Mouse (Mus musculus) CH12.LX (cell line): ENCODE measurements around the gene Cd33. TPM values are rescaled to one million over a fixed set of nuclear protein-coding genes. Genes with fewer than 3 reads are reported as not detected.
A peak's percentile ranks its signal among the peaks of the same experiment; 100 is the strongest.

ENCODE experiments used
- DNase-seq: peaks from one replicate; pipeline ENCODE4 v3.0.0-alpha.2; 2013; ENCODE audit errors: extremely low read depth
- H3K27ac ChIP-seq: 2 replicates; pipeline ENCODE4 v1.5.1; 2012; ENCODE audit warnings: low read depth, mild to moderate bottlenecking, control low read depth, moderate library complexity; ENCODE audit not compliant: insufficient read depth
- H3K27me3 ChIP-seq: replicated peaks from 2 replicates; pipeline ENCODE3; 2012; ENCODE audit warnings: inconsistent platforms
- H3K36me3 ChIP-seq, 2 experiments: replicated peaks in 1 of 2; 2 replicates each; pipeline versions ENCODE3 to v1.6.1; 2012; ENCODE audit warnings: inconsistent platforms in 1 of 2, low read length in 1 of 2, mild to moderate bottlenecking in 1 of 2, mixed read lengths in 1 of 2, moderate library complexity in 1 of 2; ENCODE audit not compliant: control insufficient read depth in 1 of 2, insufficient read depth in 1 of 2
- H3K4me1 ChIP-seq, 2 experiments: 2 replicates each; pipeline ENCODE4 v1.6.1; 2012; ENCODE audit warnings: inconsistent platforms in 1 of 2, moderate library complexity in 1 of 2; ENCODE audit not compliant: insufficient read depth in 2 of 2, control insufficient read depth in 1 of 2
- H3K4me2 ChIP-seq: 2 replicates; pipeline ENCODE4 v1.6.1; 2012; ENCODE audit warnings: low read depth, mild to moderate bottlenecking, control low read depth; ENCODE audit not compliant: poor library complexity, insufficient read depth, severe bottlenecking
- H3K4me3 ChIP-seq, 3 experiments: fragments of 150-350 bp in 1 of 3; sonication (generic) in 1 of 3; replicated peaks in 1 of 3; 2 replicates each; pipeline versions ENCODE3 to v1.5.1; 2011 to 2012; ENCODE audit warnings: low read depth in 2 of 3, low read length in 2 of 3, mild to moderate bottlenecking in 2 of 3, moderate library complexity in 2 of 3, control low read depth in 1 of 3, improper control_type of control experiment in 1 of 3, inconsistent platforms in 1 of 3, mixed read lengths in 1 of 3; ENCODE audit not compliant: poor library complexity in 1 of 3
- H3K79me2 ChIP-seq: replicated peaks from 2 replicates; pipeline ENCODE4 v1.6.1; 2012; ENCODE audit warnings: mild to moderate bottlenecking, moderate library complexity; ENCODE audit not compliant: control insufficient read depth, poor library complexity, insufficient read depth, severe bottlenecking; ENCODE audit errors: extremely low read depth
- H3K9ac ChIP-seq: 2 replicates; pipeline ENCODE4 v1.6.1; 2012; ENCODE audit warnings: low read depth, mild to moderate bottlenecking, control low read depth, moderate library complexity; ENCODE audit not compliant: insufficient read depth
- H3K9me3 ChIP-seq: replicated peaks from 2 replicates; pipeline ENCODE3; 2012; ENCODE audit warnings: low read length, inconsistent platforms, mixed read lengths
- BHLHE40 ChIP-seq: IDR thresholded peaks from 2 replicates; pipeline ENCODE4 v1.6.1; 2011; ENCODE audit warnings: mild to moderate bottlenecking, low read depth, low read length, improper control_type of control experiment
- CHD1 ChIP-seq: IDR thresholded peaks from 2 replicates; pipeline ENCODE4 v1.6.1; 2012; ENCODE audit warnings: low read depth, low read length, improper control_type of control experiment, inconsistent platforms
- CHD2 ChIP-seq: IDR thresholded peaks from 2 replicates; pipeline ENCODE4 v1.6.1; 2011; ENCODE audit warnings: low read length, improper control_type of control experiment
- CTCF ChIP-seq, 2 experiments: IDR thresholded peaks in 1 of 2; conservative IDR thresholded peaks in 1 of 2; 2 replicates each; pipeline ENCODE4 v1.5.1; 2011 to 2012; ENCODE audit warnings: low read depth in 2 of 2, low read length in 2 of 2, improper control_type of control experiment in 1 of 2, inconsistent platforms in 1 of 2, mild to moderate bottlenecking in 1 of 2, moderate library complexity in 1 of 2
- E2F4 ChIP-seq: IDR thresholded peaks from 2 replicates; pipeline ENCODE4 v1.6.1; 2011; ENCODE audit warnings: low read depth, low read length, improper control_type of control experiment; ENCODE audit not compliant: insufficient replicate concordance
- GABPA ChIP-seq: IDR thresholded peaks from 2 replicates; pipeline ENCODE4 v1.6.1; 2012; ENCODE audit warnings: low read depth, low read length, improper control_type of control experiment, inconsistent platforms; ENCODE audit not compliant: insufficient replicate concordance
- JUND ChIP-seq: conservative IDR thresholded peaks from 2 replicates; pipeline ENCODE4 v1.6.1; 2011; ENCODE audit warnings: low read depth, low read length, improper control_type of control experiment
- MAFK ChIP-seq: IDR thresholded peaks from 2 replicates; pipeline ENCODE4 v1.6.1; 2011; ENCODE audit warnings: low read length, improper control_type of control experiment; ENCODE audit not compliant: insufficient replicate concordance
- MAX ChIP-seq: IDR thresholded peaks from 2 replicates; pipeline ENCODE4 v1.6.1; 2011; ENCODE audit warnings: low read length, improper control_type of control experiment
- MAZ ChIP-seq: IDR thresholded peaks from 2 replicates; pipeline ENCODE4 v1.6.1; 2012; ENCODE audit warnings: low read depth, mild to moderate bottlenecking, inconsistent platforms, low read length, improper control_type of control experiment, moderate library complexity
- MEF2A ChIP-seq: IDR thresholded peaks from 2 replicates; pipeline ENCODE4 v1.6.1; 2014; ENCODE audit warnings: low read depth, mild to moderate bottlenecking, inconsistent platforms, low read length, improper control_type of control experiment, borderline replicate concordance
- MXI1 ChIP-seq: IDR thresholded peaks from 2 replicates; pipeline ENCODE4 v1.6.1; 2011; ENCODE audit warnings: mild to moderate bottlenecking, low read depth, low read length, improper control_type of control experiment
- NELFE ChIP-seq: IDR thresholded peaks from 2 replicates; pipeline ENCODE4 v1.6.1; 2011; ENCODE audit warnings: low read depth, low read length, improper control_type of control experiment
- NRF1 ChIP-seq: IDR thresholded peaks from 2 replicates; pipeline ENCODE4 v1.6.1; 2014; ENCODE audit warnings: low read depth, mild to moderate bottlenecking, inconsistent platforms, low read length, improper control_type of control experiment, moderate library complexity
- PAX5 ChIP-seq: IDR thresholded peaks from 2 replicates; pipeline ENCODE4 v1.6.1; 2012; ENCODE audit warnings: low read length, inconsistent platforms, mixed read lengths
- POLR2A ChIP-seq: IDR thresholded peaks from 2 replicates; pipeline ENCODE4 v1.6.1; 2011; ENCODE audit warnings: low read depth, mild to moderate bottlenecking, improper control_type of control experiment, low read length
- POLR2AphosphoS2 ChIP-seq: IDR thresholded peaks from 2 replicates; pipeline ENCODE4 v1.6.1; 2011; ENCODE audit warnings: low read depth, low read length, improper control_type of control experiment
- RAD21 ChIP-seq: IDR thresholded peaks from 2 replicates; pipeline ENCODE4 v1.6.1; 2011; ENCODE audit warnings: low read depth, mild to moderate bottlenecking, low read length, improper control_type of control experiment, moderate library complexity
- RCOR1 ChIP-seq: conservative IDR thresholded peaks from 2 replicates; pipeline ENCODE4 v1.6.1; 2012; ENCODE audit warnings: low read depth, mild to moderate bottlenecking, inconsistent platforms, low read length, improper control_type of control experiment
- SIN3A ChIP-seq: IDR thresholded peaks from 2 replicates; pipeline ENCODE4 v1.6.1; 2012; ENCODE audit warnings: low read length, improper control_type of control experiment, inconsistent platforms
- SMC3 ChIP-seq: IDR thresholded peaks from 2 replicates; pipeline ENCODE4 v1.6.1; 2011; ENCODE audit warnings: low read depth, low read length, improper control_type of control experiment
- TBP ChIP-seq: conservative IDR thresholded peaks from 2 replicates; pipeline ENCODE4 v1.6.1; 2011; ENCODE audit warnings: low read depth, low read length, improper control_type of control experiment
- TCF12 ChIP-seq: IDR thresholded peaks from 2 replicates; pipeline ENCODE4 v1.6.1; 2014; ENCODE audit warnings: low read depth, mild to moderate bottlenecking, inconsistent platforms, low read length, improper control_type of control experiment
- USF1 ChIP-seq: IDR thresholded peaks from 2 replicates; pipeline ENCODE4 v1.6.1; 2014; ENCODE audit warnings: low read depth, mild to moderate bottlenecking, inconsistent platforms, low read length, improper control_type of control experiment
- ZC3H11A ChIP-seq: IDR thresholded peaks from 2 replicates; pipeline ENCODE4 v1.6.1; 2012; ENCODE audit warnings: low read depth, mild to moderate bottlenecking, inconsistent platforms, low read length, improper control_type of control experiment
- ZKSCAN1 ChIP-seq: IDR thresholded peaks from 2 replicates; pipeline ENCODE4 v1.6.1; 2012; ENCODE audit warnings: low read depth, inconsistent platforms, low read length, improper control_type of control experiment, borderline replicate concordance
- ZMIZ1 ChIP-seq: IDR thresholded peaks from 2 replicates; pipeline ENCODE4 v1.6.1; 2012; ENCODE audit warnings: low read depth, mild to moderate bottlenecking, inconsistent platforms, low read length, improper control_type of control experiment
- ZNF384 ChIP-seq: IDR thresholded peaks from 2 replicates; pipeline ENCODE4 v1.6.1; 2012; ENCODE audit warnings: low read depth, low read length, improper control_type of control experiment, inconsistent platforms
- dilution Hi-C: fragments of 300-500 bp; cut with MboI; formaldehyde crosslinking; loops from 2 replicates; pipeline ENCODE4 v1.14.3; 2020; ENCODE audit warnings: low sequenced_read_pairs; ENCODE audit not compliant: extremely low pct_unique_long_range_greater_than_20kb, extremely low pct_ligation_motif_present
- in situ Hi-C: fragments of 300-500 bp; cut with MboI; formaldehyde crosslinking; loops from 3 replicates; pipeline ENCODE4 v1.14.3; 2019; ENCODE audit warnings: low sequenced_read_pairs, low pct_ligation_motif_present, low pct_unique_long_range_greater_than_20kb, mixed read lengths
- polyA plus RNA-seq: library from polyadenylated mRNA; unstranded; fragments of >175 nt; gene quantifications from 2 replicates; pipeline ENCODE4 v1.2.1, GENCODE M21; 2012; ENCODE audit warnings: low read depth; ENCODE audit not compliant: insufficient read length
- total RNA-seq, 2 experiments: library from RNA; depleted of rRNA; stranded (reverse); fragments of 300-350 nt in 1 of 2; fragments of >200 nt in 1 of 2; gene quantifications; 2 replicates each; pipeline ENCODE4 v1.2.3; 2012 to 2014

Cd33 gene
- total and polyA plus RNA-seq, 3 experiments, result 0.08 to 0.40 (median 0.09) TPM

- dilution Hi-C loops, result no loop called here
- Histone ChIP-seq H3K27ac (no peak within 1 kb of the TSS), H3K4me1 (peaks cover 0 to 9% of the 10 kb centered on the region in 2 experiments; a peak in 1 of 4 replicates), H3K9me3 (peaks cover 2% of the 10 kb centered on the region), H3K4me2 (peak within 1 kb of the TSS; percentile 51), H3K9ac (no peak within 1 kb of the TSS), H3K27me3 (peaks cover 78% of the 10 kb centered on the region), H3K4me3 (no peak within 1 kb of the TSS), H3K36me3 (no peaks in the 10 kb centered on the region), H3K79me2 (no peaks in the 10 kb centered on the region)
- no peak for DNase-seq
- TF ChIP-seq NELFE, result no peak
- no peak for TF ChIP-seq TCF12
- TF ChIP-seq ZNF384, result no peak
- no peak for TF ChIP-seq RAD21
- TF ChIP-seq SMC3, result no peak
- no peak for TF ChIP-seq PAX5
- no peak for TF ChIP-seq ZMIZ1
- TF ChIP-seq ZC3H11A, result no peak
- TF ChIP-seq JUND, result no peak
- no peak for TF ChIP-seq CHD2
- TF ChIP-seq MXI1, result no peak
- no peak for TF ChIP-seq MAX
- no peak for TF ChIP-seq MEF2A
- TF ChIP-seq RCOR1, result no peak
- no peak for TF ChIP-seq E2F4
- TF ChIP-seq MAFK, result no peak
- TF ChIP-seq SIN3A, result no peak
- in situ Hi-C loops, result loop anchor here (25.0 kb wide), 1 partner anchor 298 kb away; the partner anchor contains the start of genes Klk10, Klk8 and Klk9
Observed at GRCm38 (mm10) chr7:43489631-43490125, 54.5 kb downstream of the Cd33 start, which contains the start of gene Iglon5. Gene Iglon5 (minus strand): TSS chr7:43490075.

GRCm38 (mm10) chr7:43488646-43489045 lies 55.6 kb downstream of the Cd33 start:
- Histone ChIP-seq H3K27me3 (peaks cover 74% of the 10 kb centered on the region), H3K79me2 (no peaks in the 10 kb centered on the region), H3K9me3 (peaks cover 2% of the 10 kb centered on the region), H3K27ac (no peak overlapping the region), H3K4me2 (no peak overlapping the region), H3K4me3 (no peak overlapping the region), H3K9ac (no peak overlapping the region), H3K4me1 (peaks cover 0 to 9% of the 10 kb centered on the region in 2 experiments; a peak in 1 of 4 replicates), H3K36me3 (no peaks in the 10 kb centered on the region)
- dilution Hi-C loops, result no loop called here
- DNase-seq, result no peak
- in situ Hi-C loops, result loop anchor here (25.0 kb wide), 1 partner anchor 299 kb away; the partner anchor contains the start of genes Klk10, Klk8 and Klk9
- no peak for TF ChIP-seq CHD2
- TF ChIP-seq ZKSCAN1, result no peak
- no peak for TF ChIP-seq NRF1
- no peak for TF ChIP-seq RAD21
- TF ChIP-seq POLR2AphosphoS2, result no peak
- no peak for TF ChIP-seq NELFE
- no peak for TF ChIP-seq USF1
- TF ChIP-seq GABPA, result no peak
- no peak for TF ChIP-seq CTCF (conservative IDR thresholded peaks at IDR 0.05 in 1 of 2, IDR thresholded peaks at IDR 0.05 in 1 of 2; ENCODE audit: low read depth in 2 of 2, low read length in 2 of 2)
- TF ChIP-seq ZC3H11A, result no peak
- no peak for TF ChIP-seq CHD1
- TF ChIP-seq TBP, result no peak
- no peak for TF ChIP-seq ZMIZ1
- TF ChIP-seq POLR2A, result no peak
- TF ChIP-seq SIN3A, result no peak
- no peak for TF ChIP-seq BHLHE40
- no peak for TF ChIP-seq MAZ
- TF ChIP-seq MAFK, result no peak
